Mouse (Mus musculus) heart, embryonic 11.5 days (tissue): Measurements from ENCODE around the gene Znhit2. TPM values are rescaled to one million over a fixed set of nuclear protein-coding genes. Genes with fewer than 3 reads are reported as not detected.

Experiments used
- ATAC-seq: fragments of 200-750 bp; cut with Nextera tagmentation; replicated peaks from 2 replicates; pipeline ENCODE4 v1.8.0; 2017; ENCODE audit warnings: moderate library complexity; ENCODE audit not compliant: insufficient number of reproducible peaks, low FRiP score, low TSS enrichment
- H3K27ac ChIP-seq: fragments of 300-500 bp; sonication (generic); 2 replicates; pipeline ENCODE4 v1.5.1; 2014; ENCODE audit warnings: mild to moderate bottlenecking, low read depth, low read length
- H3K27me3 ChIP-seq: fragments of 300-500 bp; sonication (generic); 2 replicates; pipeline ENCODE4 v1.6.1; 2014; ENCODE audit warnings: mild to moderate bottlenecking, low read length, mixed read lengths; ENCODE audit not compliant: control insufficient read depth, insufficient read depth
- H3K36me3 ChIP-seq: fragments of 300-500 bp; sonication (generic); 2 replicates; pipeline ENCODE4 v1.6.1; 2014; ENCODE audit warnings: mild to moderate bottlenecking, low read length, moderate library complexity, mixed read lengths; ENCODE audit not compliant: control insufficient read depth, insufficient read depth
- H3K4me1 ChIP-seq: fragments of 300-500 bp; sonication (generic); 2 replicates; pipeline ENCODE4 v1.6.1; 2014; ENCODE audit warnings: low read length; ENCODE audit not compliant: control insufficient read depth, insufficient read depth
- H3K4me2 ChIP-seq: fragments of 300-500 bp; sonication (generic); 2 replicates; pipeline ENCODE4 v1.6.1; 2014; ENCODE audit warnings: mild to moderate bottlenecking, moderate library complexity
- H3K4me3 ChIP-seq: fragments of 300-500 bp; sonication (generic); 2 replicates; pipeline ENCODE4 v1.5.1; 2014; ENCODE audit warnings: low read depth, low read length
- H3K9ac ChIP-seq: fragments of 300-500 bp; sonication (generic); 2 replicates; pipeline ENCODE4 v1.6.1; 2014; ENCODE audit warnings: mild to moderate bottlenecking, low read depth, low read length, moderate library complexity
- H3K9me3 ChIP-seq: fragments of 300-500 bp; sonication (generic); replicated peaks from 2 replicates; pipeline ENCODE4 v1.6.1; 2016; ENCODE audit warnings: low read length; ENCODE audit not compliant: control insufficient read depth
- WGBS: fragments of 180-500 bp; shearing (Covaris S2); extraction: QIAGEN DNeasy Blood & Tissue Kit; methylation state at CpG from one replicate; pipeline ENCODE4 v1.1.7; 2014; ENCODE audit not compliant: insufficient replicate concordance; 5-methylcytosine and 5-hydroxymethylcytosine counted together
- polyA plus RNA-seq: library from polyadenylated mRNA; unstranded; fragments of >200 nt; fragmentation: Nextera tagmentation; extraction: Ambion mirVana; gene quantifications from 2 replicates; pipeline ENCODE4 v1.2.1, GENCODE M21; 2014

The Znhit2 gene
- polyA plus RNA-seq, 1 experiment from 2014 or later, result 27.1 TPM

DNA sequence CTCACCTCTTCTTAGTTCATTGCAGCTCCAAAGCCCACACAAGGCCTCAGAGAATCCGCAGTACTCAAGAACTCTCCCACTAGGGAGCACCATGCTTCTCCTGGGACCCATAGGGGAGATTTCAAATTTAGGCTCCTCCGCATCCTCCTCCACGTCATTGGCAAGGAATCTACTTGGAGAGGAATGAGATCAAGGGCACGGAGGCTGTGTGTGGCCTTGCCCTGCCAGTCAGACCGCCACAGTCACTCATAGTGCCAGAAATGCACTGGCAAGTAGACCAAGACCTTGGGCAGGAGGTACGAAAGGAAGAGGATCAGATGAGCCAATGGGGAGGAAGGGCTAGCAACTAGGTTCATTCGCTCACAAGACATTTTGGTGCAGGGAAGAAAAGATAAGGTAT, 37.1 kb upstream of the Znhit2 start:
- no peaks in the 10 kb centered on the region for H3K36me3 ChIP-seq
- ATAC-seq, result no peak
- no peak overlapping the region for H3K4me2 ChIP-seq
- no peak overlapping the region for H3K4me3 ChIP-seq
- 77% methylated on average over 7 of the region's 7 CpGs for WGBS
- no peaks in the 10 kb centered on the region for H3K4me1 ChIP-seq
- no peak overlapping the region for H3K27ac ChIP-seq
- H3K9ac ChIP-seq, result no peak overlapping the region
- H3K9me3 ChIP-seq, result no peaks in the 10 kb centered on the region
- H3K27me3 ChIP-seq, result no peaks in the 10 kb centered on the region

DNA sequence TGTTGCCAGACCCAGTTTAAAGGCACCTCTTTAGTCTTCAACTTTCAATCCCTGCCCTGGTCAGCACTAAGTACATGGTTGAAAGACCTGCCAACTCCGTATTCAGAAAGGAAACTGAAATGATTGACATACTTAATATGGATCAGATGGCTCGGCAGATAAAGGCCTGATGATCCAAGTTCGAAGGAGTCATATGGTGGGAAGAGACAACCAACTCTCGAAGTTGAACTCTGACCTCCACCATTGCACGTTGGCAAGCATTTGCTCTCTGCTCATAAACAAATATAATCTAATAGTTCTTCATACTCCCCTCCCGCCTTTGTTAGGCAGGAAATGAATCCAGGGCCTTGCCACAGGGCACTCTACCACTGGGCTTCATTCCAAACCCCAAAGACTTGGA, 32.0 kb upstream of the Znhit2 start:
- WGBS, result 79% methylated on average over 6 of the region's 6 CpGs

DNA sequence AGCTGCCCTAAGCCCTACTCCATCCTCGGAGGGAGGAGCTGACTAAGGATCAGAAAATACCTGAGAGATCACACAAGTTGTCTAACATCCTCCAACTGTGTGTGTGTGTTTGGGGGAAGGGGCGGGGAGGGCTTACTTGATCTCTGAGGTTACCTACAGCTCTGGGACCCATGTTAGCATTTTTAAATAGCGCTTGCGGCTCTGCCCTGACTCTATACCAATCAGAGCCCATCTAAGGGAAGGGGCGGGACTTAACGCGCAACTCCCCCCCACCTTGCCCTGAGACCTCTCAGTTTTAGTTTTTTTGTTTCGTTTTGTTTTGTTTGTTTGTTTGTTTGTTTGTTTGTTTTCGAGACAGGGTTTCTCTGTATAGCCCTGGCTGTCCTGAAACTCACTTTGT, 31.6 kb upstream of the Znhit2 start:
- H3K4me1 ChIP-seq, result no peaks in the 10 kb centered on the region

More for the DNA sequence above, 32.0 kb upstream of the Znhit2 start:
- no peaks in the 10 kb centered on the region for H3K9me3 ChIP-seq
- no peak for ATAC-seq
- H3K27me3 ChIP-seq, result no peaks in the 10 kb centered on the region
- H3K36me3 ChIP-seq, result no peaks in the 10 kb centered on the region
- H3K27ac ChIP-seq, result no peak overlapping the region
- H3K4me2 ChIP-seq, result no peak overlapping the region
- H3K4me1 ChIP-seq, result no peaks in the 10 kb centered on the region
- no peak overlapping the region for H3K4me3 ChIP-seq
- no peak overlapping the region for H3K9ac ChIP-seq

DNA sequence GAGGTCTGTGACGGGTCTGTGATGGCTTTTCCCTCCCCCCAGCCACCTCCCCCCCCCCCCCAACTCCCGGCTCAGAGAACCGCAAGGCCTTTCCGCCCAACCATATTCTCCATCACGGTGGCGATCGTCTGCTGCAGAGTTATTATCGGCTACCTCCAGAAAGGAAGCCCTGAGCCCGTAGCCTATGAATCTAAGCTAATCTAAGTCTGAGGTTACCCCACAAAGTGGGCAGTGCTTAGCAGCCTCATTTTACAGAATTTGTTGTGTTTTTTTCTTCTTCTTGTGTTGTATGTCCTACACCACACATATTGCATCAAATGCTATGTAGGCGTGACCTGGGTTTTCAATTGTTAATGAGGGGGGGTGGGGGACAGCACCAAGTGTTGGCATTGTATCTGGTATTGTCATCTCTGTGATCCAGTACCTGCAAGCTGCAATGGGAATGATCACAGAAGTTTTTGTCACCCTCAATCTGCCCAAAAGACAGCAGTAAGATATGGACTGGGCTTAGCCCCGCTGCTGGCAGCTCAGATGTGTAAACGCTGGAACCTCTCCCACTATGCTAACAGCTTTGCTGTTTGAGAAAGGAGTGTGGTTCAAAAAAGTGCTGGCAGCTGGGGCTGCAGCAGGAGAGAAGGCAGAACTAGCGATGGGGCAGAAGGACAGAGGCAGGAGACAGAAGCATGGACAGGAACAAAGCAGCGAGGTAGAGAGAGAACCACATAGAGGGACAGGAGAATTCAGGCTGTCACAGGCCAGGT, 30.3 kb upstream of the Znhit2 start:
- no peaks in the 10 kb centered on the region for H3K9me3 ChIP-seq
- H3K4me3 ChIP-seq, result no peak overlapping the region
- no peaks in the 10 kb centered on the region for H3K36me3 ChIP-seq
- WGBS, result 54% methylated on average over 14 of the region's 14 CpGs
- H3K9ac ChIP-seq, result no peak overlapping the region
- H3K27me3 ChIP-seq, result no peaks in the 10 kb centered on the region
- no peak overlapping the region for H3K27ac ChIP-seq
- H3K4me2 ChIP-seq, result no peak overlapping the region
- H3K4me1 ChIP-seq, result no peaks in the 10 kb centered on the region
- no peak for ATAC-seq

More for the DNA sequence above, 31.6 kb upstream of the Znhit2 start:
- H3K36me3 ChIP-seq, result no peaks in the 10 kb centered on the region
- no peak overlapping the region for H3K27ac ChIP-seq
- no peaks in the 10 kb centered on the region for H3K27me3 ChIP-seq
- H3K9ac ChIP-seq, result no peak overlapping the region
- no peak for ATAC-seq
- H3K4me3 ChIP-seq, result no peak overlapping the region
- WGBS, result 64% methylated on average over 9 of the region's 9 CpGs
- H3K4me2 ChIP-seq, result no peak overlapping the region
- no peaks in the 10 kb centered on the region for H3K9me3 ChIP-seq

DNA sequence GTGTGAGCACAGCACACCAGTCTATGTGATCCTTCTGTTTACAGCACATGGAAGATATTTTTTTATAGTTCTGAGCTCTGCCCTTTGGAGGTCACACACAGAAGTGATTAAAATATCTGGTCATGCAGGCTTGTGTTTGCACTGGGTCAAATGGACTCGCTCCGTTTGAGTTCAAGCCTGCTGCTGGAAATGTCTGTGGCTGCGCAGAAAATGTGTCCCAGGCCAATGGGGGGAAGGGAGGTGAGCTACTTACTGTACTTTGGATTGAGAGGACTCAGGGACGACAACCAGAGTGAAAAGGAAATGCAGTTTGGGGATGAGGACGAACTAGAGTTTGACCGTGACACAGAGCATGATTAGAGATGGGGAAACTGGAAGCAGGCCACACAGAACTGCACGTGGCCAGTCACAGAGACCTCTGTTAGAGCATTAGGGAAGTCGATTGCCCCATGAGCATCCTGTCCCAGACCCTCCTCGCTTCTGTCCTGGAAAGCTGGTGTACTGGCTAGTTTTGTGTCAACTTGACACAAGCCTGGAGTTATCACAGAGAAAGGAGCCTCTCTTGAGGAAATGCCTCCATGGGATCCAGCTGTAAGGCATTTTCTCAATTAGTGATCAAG, 24.9 kb upstream of the Znhit2 start:
- no peaks in the 10 kb centered on the region for H3K9me3 ChIP-seq
- no peak overlapping the region for H3K27ac ChIP-seq
- no peak for ATAC-seq
- H3K27me3 ChIP-seq, result no peaks in the 10 kb centered on the region
- no peak overlapping the region for H3K4me3 ChIP-seq
- no peak overlapping the region for H3K4me2 ChIP-seq
- H3K4me1 ChIP-seq, result no peaks in the 10 kb centered on the region
- H3K36me3 ChIP-seq, result no peaks in the 10 kb centered on the region
- 68% methylated on average over 9 of the region's 9 CpGs for WGBS
- no peak overlapping the region for H3K9ac ChIP-seq

DNA sequence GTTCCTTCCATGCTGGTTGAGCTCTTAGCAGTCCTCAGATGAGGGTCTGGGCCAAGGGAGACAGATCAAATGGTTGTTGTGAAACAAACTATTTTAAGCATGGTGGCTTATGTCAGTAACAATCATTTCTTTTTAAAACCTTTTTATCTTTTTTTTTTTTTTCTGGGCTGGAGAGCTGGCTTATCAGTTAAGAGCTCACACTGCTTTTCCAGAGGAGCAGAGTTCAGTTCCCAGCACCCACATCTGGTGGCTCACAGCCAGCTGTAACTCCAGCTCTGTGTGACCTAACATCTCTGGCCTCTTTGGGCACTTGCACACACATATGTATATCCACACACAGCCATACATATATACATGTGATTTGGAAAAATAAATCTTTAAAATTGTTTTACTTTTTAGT, 23.3 kb upstream of the Znhit2 start:
- Histone ChIP-seq H3K4me1 (no peaks in the 10 kb centered on the region), H3K9me3 (no peaks in the 10 kb centered on the region), H3K36me3 (no peaks in the 10 kb centered on the region), H3K27me3 (no peaks in the 10 kb centered on the region), H3K27ac (no peak overlapping the region), H3K9ac (no peak overlapping the region), H3K4me3 (no peak overlapping the region), H3K4me2 (no peak overlapping the region)
- ATAC-seq, result no peak

DNA sequence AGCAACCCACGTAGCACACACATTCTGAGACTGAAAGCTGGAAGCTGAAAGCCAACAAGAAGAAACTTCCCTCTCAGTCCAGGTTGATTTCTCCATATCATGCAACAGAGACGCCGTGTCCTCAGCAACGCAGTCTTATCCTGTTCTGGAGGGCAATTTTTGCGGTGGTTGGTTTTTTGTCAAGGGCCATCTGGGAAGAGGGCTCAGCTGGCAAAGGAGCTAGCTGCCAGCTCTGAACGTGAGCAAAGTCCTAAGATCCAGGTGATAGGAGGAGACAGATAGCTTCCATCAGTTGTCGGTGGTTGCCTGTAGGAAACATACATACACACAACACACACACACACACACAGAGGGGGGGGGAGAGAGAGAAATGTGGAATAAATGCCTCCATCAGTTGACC, 22.7 kb upstream of the Znhit2 start:
- Histone ChIP-seq H3K4me1 (no peaks in the 10 kb centered on the region), H3K4me3 (no peak overlapping the region), H3K27ac (no peak overlapping the region), H3K4me2 (no peak overlapping the region), H3K27me3 (no peaks in the 10 kb centered on the region), H3K36me3 (no peaks in the 10 kb centered on the region), H3K9ac (no peak overlapping the region), H3K9me3 (no peaks in the 10 kb centered on the region)
- 79% methylated on average over 7 of the region's 7 CpGs for WGBS
- no peak for ATAC-seq

DNA sequence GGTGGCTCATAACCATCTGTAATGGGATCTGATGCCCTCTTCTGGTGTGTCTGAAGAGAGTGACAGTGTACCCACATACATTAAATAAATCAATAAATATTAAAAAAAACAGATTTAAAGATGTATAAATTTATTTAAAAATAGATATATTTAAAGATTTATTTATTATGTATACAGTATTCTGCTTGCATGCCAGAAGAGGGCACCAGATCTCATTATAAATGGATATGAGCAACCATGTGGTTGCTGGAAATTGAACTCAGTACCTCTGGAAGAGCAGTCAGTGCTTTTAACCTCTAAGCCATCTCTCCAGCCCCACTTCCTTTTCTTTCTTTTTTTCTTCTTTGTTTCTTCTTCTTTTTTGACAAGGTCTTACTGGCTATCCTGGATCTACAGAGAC, 21.0 kb upstream of the Znhit2 start:
- H3K27ac ChIP-seq, result no peak overlapping the region
- no peaks in the 10 kb centered on the region for H3K9me3 ChIP-seq
- H3K4me1 ChIP-seq, result no peaks in the 10 kb centered on the region
- ATAC-seq, result no peak
- no peak overlapping the region for H3K4me3 ChIP-seq
- no peaks in the 10 kb centered on the region for H3K36me3 ChIP-seq
- no peak overlapping the region for H3K4me2 ChIP-seq
- H3K9ac ChIP-seq, result no peak overlapping the region
- no peaks in the 10 kb centered on the region for H3K27me3 ChIP-seq

DNA sequence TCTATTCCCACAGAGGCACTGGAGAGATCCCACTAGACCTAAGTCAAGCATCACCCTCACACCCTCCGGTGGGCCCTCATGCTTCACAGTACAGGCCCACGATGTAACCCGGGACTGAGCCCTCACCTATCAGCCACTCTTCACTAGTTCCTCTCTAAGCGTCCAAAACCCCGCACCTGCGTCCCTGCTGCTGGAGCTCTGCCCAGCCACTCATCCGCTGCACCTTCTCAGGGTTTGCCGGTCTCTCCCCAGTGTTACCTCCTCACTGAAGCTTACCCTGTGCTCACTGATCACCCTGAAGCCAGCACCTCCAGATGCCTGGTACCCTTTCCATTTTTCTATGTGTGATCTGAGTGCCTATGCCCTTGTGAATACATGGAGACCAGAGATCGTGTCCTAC, 18.7 kb upstream of the Znhit2 start:
- H3K9me3 ChIP-seq, result no peaks in the 10 kb centered on the region
- WGBS, result 78% methylated on average over 9 of the region's 9 CpGs

More for the DNA sequence above, 18.7 kb upstream of the Znhit2 start:
- Histone ChIP-seq H3K4me3 (no peak overlapping the region), H3K36me3 (no peaks in the 10 kb centered on the region), H3K4me1 (peaks cover 6% of the 10 kb centered on the region), H3K27me3 (no peaks in the 10 kb centered on the region), H3K4me2 (no peak overlapping the region), H3K9ac (no peak overlapping the region), H3K27ac (no peak overlapping the region)
- no peak for ATAC-seq
